Mouse (Mus musculus): ENCODE data around the gene Rufy1. TPM values are rescaled to one million over a fixed set of nuclear protein-coding genes. Genes with fewer than 3 reads are reported as not detected.

Rufy1 gene
- polyA plus RNA-seq, 1 experiment = 38.3 TPM

DNA sequence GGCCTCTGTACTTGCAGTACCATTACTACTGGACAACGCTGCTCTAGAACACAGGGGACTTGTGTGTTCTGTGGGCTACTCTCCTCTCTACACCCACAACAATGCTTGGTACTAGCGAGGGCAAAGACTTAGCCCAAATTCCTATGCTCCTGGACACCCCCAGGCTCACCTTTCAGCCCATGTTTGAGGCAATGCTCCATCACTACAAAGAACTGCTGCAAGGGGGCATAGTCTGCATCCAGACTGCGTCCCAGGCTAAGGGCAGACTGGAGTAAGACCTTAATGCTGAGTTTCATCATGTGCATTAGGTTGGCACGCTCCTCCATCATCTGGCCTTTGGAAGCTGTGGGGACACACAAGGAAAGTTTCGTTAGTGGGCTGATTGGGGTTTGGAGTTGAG is 9.5 kb downstream of the Rufy1 start:
- Histone ChIP-seq H3K4me1 (ENCODE audit: control insufficient read depth, insufficient read depth, low read length) (no peaks in the 10 kb centered on the region), H3K27ac (ENCODE audit: insufficient read depth, low read length) (no peak overlapping the region), H3K27me3 (ENCODE audit: control insufficient read depth, insufficient read depth, low read length) (no peaks in the 10 kb centered on the region), H3K4me3 (replicated peaks; ENCODE audit: insufficient read depth, low read depth, low read length) (peak overlapping the region; percentile 63)
- 49% methylated on average over 5 of the region's 5 CpGs for WGBS
- TF ChIP-seq CTCF (IDR thresholded peaks at IDR 0.05; ENCODE audit: borderline replicate concordance, insufficient read depth, low read depth, low read length) (no peak), POLR2A (IDR thresholded peaks at IDR 0.05; ENCODE audit: borderline replicate concordance, insufficient read depth, low read length) (no peak)
- DNase-seq = no peak

DNA sequence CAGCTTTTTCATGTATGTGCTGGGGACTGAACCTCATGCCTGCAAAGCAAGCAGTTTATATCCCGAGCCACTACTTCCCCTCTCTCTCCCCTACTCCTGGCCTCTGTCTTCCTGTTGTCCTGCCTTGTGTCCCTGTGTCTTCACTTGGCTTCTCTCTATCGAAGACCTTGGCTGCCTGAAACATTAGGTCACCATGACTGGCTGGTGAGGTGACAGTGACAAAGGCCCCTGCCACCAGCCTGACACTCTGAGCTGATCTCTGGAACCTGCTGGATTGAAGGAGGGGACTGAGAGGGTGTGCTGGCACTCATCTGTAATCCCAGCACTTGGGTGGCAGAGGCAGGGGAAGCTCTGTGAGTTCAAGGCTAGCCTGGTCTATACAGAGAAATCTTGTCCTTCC is 13.1 kb downstream of the Rufy1 start:
- Histone ChIP-seq H3K27me3 (ENCODE audit: control insufficient read depth, insufficient read depth, low read length) (no peaks in the 10 kb centered on the region), H3K27ac (ENCODE audit: insufficient read depth, low read length) (no peak overlapping the region), H3K4me1 (ENCODE audit: control insufficient read depth, insufficient read depth, low read length) (no peaks in the 10 kb centered on the region), H3K4me3 (replicated peaks; ENCODE audit: insufficient read depth, low read depth, low read length) (no peak overlapping the region)
- WGBS = 65% methylated on average over 2 of the region's 2 CpGs
- DNase-seq = no peak
- TF ChIP-seq POLR2A (IDR thresholded peaks at IDR 0.05; ENCODE audit: borderline replicate concordance, insufficient read depth, low read length) (no peak), CTCF (IDR thresholded peaks at IDR 0.05; ENCODE audit: borderline replicate concordance, insufficient read depth, low read depth, low read length) (no peak)

DNA sequence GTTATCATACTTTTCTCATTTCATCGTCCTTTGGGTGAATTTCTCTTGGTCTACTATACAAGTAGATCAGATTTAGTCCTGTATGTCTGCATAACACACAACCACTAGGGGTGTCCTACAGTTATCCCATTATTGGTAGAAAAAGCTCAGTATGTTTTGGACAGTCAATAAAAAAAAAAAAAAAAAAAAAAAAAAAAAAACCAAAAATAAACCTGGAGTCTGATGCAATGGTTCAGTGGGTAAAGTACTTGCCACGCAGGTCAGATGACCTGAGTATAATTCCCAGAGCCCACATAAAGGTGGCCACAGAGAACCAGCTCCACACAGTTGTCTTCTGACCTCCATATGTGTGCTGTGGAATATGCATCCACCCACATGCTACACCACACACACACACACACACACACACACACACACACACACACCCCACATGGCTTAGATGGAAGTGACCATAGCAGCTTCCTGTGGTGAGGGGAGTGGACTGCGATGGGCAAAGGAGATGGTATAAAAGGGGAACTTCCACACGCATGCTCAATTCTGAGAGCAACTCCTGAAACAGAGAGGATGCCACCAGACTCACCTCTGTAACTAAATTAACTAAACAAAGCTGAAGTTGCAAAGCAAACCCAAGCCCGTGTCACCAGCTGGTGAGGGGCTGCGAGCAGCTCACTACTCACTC is 15.2 kb downstream of the Rufy1 start:
- no peak for TF ChIP-seq POLR2A (IDR thresholded peaks at IDR 0.05; ENCODE audit: borderline replicate concordance, insufficient read depth, low read length)
- no peak for TF ChIP-seq CTCF (IDR thresholded peaks at IDR 0.05; ENCODE audit: borderline replicate concordance, insufficient read depth, low read depth, low read length)
- no peak overlapping the region for H3K27ac ChIP-seq (ENCODE audit: insufficient read depth, low read length)
- H3K27me3 ChIP-seq (ENCODE audit: control insufficient read depth, insufficient read depth, low read length) = no peaks in the 10 kb centered on the region
- WGBS = 95% methylated on average over 6 of the region's 6 CpGs
- DNase-seq = no peak
- H3K4me1 ChIP-seq (ENCODE audit: control insufficient read depth, insufficient read depth, low read length) = no peaks in the 10 kb centered on the region
- no peak overlapping the region for H3K4me3 ChIP-seq (replicated peaks; ENCODE audit: insufficient read depth, low read depth, low read length)

DNA sequence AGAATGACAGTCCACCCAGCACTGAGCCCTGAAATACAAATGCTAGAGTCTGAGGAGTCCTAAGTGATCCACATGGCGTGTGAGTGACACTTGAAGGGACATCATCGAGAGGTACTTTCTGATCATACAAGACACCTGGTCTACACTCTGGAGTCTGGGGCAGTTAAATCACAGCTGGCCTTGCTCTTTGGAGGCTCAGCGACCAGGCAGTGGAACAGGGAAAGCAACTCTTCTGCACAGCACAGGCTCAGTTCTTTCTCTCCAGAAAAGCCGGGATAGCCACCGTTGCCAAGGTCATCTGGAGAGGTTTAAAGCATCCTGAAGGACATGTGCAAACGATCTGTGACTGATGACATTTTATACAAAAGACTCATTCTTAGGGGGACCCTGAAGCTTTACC is 23.7 kb downstream of the Rufy1 start:
- Histone ChIP-seq H3K4me3 (replicated peaks; ENCODE audit: insufficient read depth, low read depth, low read length) (no peak overlapping the region), H3K27ac (ENCODE audit: insufficient read depth, low read length) (no peak overlapping the region), H3K27me3 (ENCODE audit: control insufficient read depth, insufficient read depth, low read length) (no peaks in the 10 kb centered on the region), H3K4me1 (ENCODE audit: control insufficient read depth, insufficient read depth, low read length) (peaks cover 7% of the 10 kb centered on the region; the same call in 1 of the 2 replicates)
- TF ChIP-seq CTCF (IDR thresholded peaks at IDR 0.05; ENCODE audit: borderline replicate concordance, insufficient read depth, low read depth, low read length) = no peak
- no peak for TF ChIP-seq POLR2A (IDR thresholded peaks at IDR 0.05; ENCODE audit: borderline replicate concordance, insufficient read depth, low read length)
- 70% methylated on average over 6 of the region's 6 CpGs for WGBS
- no peak for DNase-seq

DNA sequence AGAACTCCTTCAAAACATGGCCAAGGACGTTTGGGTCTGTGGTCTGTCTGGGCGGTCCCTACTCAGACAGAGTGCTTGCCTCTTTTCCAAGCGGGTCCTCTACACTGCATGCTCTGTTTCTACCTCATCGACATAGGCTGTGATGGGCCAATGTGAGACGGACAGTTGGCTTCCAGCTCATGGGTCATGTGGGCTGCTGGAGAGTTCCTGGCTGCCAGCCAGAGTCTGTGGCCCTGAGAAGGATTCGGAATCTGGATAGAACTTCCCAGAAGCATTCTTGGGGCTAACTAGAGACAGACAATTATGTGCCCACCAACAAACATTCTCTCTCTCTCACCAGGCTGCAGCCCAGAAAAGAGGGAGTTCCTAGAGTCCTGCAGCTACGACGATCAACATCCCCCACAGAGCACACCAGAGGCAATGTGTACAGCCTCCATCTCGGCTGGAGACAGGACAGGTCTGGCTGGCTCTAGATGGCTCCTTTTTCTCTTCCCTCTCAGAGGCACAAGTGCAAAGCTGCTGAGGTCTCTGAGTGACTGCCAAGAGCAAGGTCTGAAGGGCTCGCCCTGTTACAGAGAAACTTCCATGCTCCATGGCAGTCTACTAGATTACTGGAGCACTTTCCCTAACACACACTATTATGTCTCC is 27.4 kb downstream of the Rufy1 start:
- Histone ChIP-seq H3K4me3 (replicated peaks; ENCODE audit: insufficient read depth, low read depth, low read length) (no peak overlapping the region), H3K27me3 (ENCODE audit: control insufficient read depth, insufficient read depth, low read length) (no peaks in the 10 kb centered on the region), H3K27ac (ENCODE audit: insufficient read depth, low read length) (no peak overlapping the region), H3K4me1 (ENCODE audit: control insufficient read depth, insufficient read depth, low read length) (peaks cover 7% of the 10 kb centered on the region; the same call in 1 of the 2 replicates)
- 16% methylated on average over 10 of the region's 10 CpGs for WGBS
- peak; percentile 50 to 55 for DNase-seq
- TF ChIP-seq POLR2A (IDR thresholded peaks at IDR 0.05; ENCODE audit: borderline replicate concordance, insufficient read depth, low read length) = no peak
- no peak for TF ChIP-seq CTCF (IDR thresholded peaks at IDR 0.05; ENCODE audit: borderline replicate concordance, insufficient read depth, low read depth, low read length)

DNA sequence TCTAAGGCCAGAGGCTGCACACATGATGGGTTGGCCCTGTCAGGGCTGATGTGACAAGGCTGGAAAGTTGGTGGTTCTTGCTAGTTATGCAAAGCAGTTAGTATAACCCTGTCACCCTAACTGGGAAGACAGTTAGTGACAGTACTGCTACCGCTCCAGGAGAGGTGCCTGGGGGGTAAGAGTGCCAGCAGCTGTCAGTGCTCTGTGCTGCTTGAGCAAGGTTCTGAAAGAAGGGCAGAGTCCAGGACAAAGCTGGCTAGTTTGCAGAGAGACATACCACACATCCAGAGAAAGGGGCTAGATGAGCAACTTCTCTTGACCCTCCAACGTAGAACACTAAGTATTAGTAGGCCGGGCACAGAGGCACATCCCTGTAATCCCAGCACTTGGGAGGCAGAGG is 28.4 kb downstream of the Rufy1 start:
- no peaks in the 10 kb centered on the region for H3K27me3 ChIP-seq (ENCODE audit: control insufficient read depth, insufficient read depth, low read length)
- H3K4me1 ChIP-seq (ENCODE audit: control insufficient read depth, insufficient read depth, low read length) = peaks cover 7% of the 10 kb centered on the region; the same call in 1 of the 2 replicates
- no peak for DNase-seq
- 94% methylated on average over 3 of the region's 3 CpGs for WGBS
- TF ChIP-seq POLR2A (IDR thresholded peaks at IDR 0.05; ENCODE audit: borderline replicate concordance, insufficient read depth, low read length) (no peak), CTCF (IDR thresholded peaks at IDR 0.05; ENCODE audit: borderline replicate concordance, insufficient read depth, low read depth, low read length) (no peak)
- no peak overlapping the region for H3K4me3 ChIP-seq (replicated peaks; ENCODE audit: insufficient read depth, low read depth, low read length)
- H3K27ac ChIP-seq (ENCODE audit: insufficient read depth, low read length) = no peak overlapping the region

DNA sequence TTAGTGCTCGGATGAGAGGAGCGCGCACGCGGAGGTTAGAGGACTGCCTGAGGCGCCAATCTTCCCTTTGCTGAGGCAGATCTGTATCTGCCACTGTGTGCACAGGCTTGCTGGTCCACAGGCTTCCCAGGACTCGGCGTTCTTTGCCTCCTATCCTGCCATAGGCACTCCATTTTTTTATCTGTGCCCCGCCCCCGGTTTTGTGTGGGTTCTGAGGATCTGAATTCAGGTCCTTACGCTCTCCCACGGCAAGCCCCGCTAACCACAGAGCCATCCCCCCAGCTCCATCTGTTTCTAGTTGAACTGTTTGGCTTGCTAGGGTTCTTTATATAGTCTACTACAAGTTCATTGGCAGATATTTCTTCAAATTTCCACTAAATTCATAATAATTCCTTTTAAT is 32.1 kb downstream of the Rufy1 start:
- no peaks in the 10 kb centered on the region for H3K27me3 ChIP-seq (ENCODE audit: control insufficient read depth, insufficient read depth, low read length)
- H3K4me1 ChIP-seq (ENCODE audit: control insufficient read depth, insufficient read depth, low read length) = peaks cover 7% of the 10 kb centered on the region; the same call in 1 of the 2 replicates
- no peak for DNase-seq
- TF ChIP-seq CTCF (IDR thresholded peaks at IDR 0.05; ENCODE audit: borderline replicate concordance, insufficient read depth, low read depth, low read length) = no peak
- TF ChIP-seq POLR2A (IDR thresholded peaks at IDR 0.05; ENCODE audit: borderline replicate concordance, insufficient read depth, low read length) = no peak
- 90% methylated on average over 13 of the region's 13 CpGs for WGBS
- no peak overlapping the region for H3K27ac ChIP-seq (ENCODE audit: insufficient read depth, low read length)
- no peak overlapping the region for H3K4me3 ChIP-seq (replicated peaks; ENCODE audit: insufficient read depth, low read depth, low read length)

DNA sequence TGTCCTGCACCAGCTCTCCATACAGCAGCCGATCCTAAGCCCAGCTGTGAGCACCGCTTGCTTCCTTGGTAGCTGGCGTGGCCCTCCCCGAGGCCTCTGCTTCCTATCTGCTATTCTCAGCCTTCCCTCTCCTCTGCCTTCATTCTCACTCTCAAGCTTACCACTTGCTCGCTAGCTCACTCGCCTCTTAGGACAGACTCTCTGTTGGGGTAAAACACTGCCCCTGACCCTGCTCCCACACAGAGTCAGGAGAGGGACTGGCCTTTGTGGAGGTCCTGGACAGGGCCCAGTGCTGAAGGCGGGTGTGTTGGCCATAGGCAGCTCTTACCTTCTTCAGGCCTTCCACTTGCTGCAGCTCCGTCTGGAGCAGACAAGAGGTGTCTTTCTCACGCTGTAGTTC is 33.6 kb downstream of the Rufy1 start:
- WGBS = 85% methylated on average over 9 of the region's 9 CpGs
- DNase-seq = no peak
- Histone ChIP-seq H3K27ac (ENCODE audit: insufficient read depth, low read length) (no peak overlapping the region), H3K27me3 (ENCODE audit: control insufficient read depth, insufficient read depth, low read length) (no peaks in the 10 kb centered on the region), H3K4me1 (ENCODE audit: control insufficient read depth, insufficient read depth, low read length) (no peaks in the 10 kb centered on the region), H3K4me3 (replicated peaks; ENCODE audit: insufficient read depth, low read depth, low read length) (no peak overlapping the region)
- TF ChIP-seq POLR2A (IDR thresholded peaks at IDR 0.05; ENCODE audit: borderline replicate concordance, insufficient read depth, low read length) = no peak
- no peak for TF ChIP-seq CTCF (IDR thresholded peaks at IDR 0.05; ENCODE audit: borderline replicate concordance, insufficient read depth, low read depth, low read length)
